Mouse (Mus musculus) C2C12 (cell line): Measurements from ENCODE around the gene Fbxo31. TPM values are rescaled to one million over a fixed set of nuclear protein-coding genes. Genes with fewer than 3 reads are reported as not detected.

Experiments
- H3K27me3 ChIP-seq: one replicate; pipeline ENCODE4 v1.6.1; 2011; ENCODE audit not compliant: control insufficient read depth, insufficient read depth, insufficient read length
- H3K36me3 ChIP-seq: one replicate; pipeline ENCODE4 v1.6.1; 2011; ENCODE audit not compliant: control insufficient read depth, insufficient read depth
- H3K4me3 ChIP-seq: one replicate; pipeline ENCODE4 v1.5.1; 2011; ENCODE audit warnings: mild to moderate bottlenecking, control low read depth; ENCODE audit not compliant: poor library complexity, insufficient read depth, severe bottlenecking
- H3K79me2 ChIP-seq: one replicate; pipeline ENCODE4 v1.6.1; 2011; ENCODE audit not compliant: control insufficient read depth, insufficient read depth
- H3K79me3 ChIP-seq: one replicate; pipeline ENCODE4 v1.6.1; 2011; ENCODE audit warnings: low read depth, control low read depth
- H3ac ChIP-seq: one replicate; pipeline ENCODE3; 2011; ENCODE audit warnings: low read depth; ENCODE audit not compliant: control insufficient read depth, insufficient read length
- CEBPB ChIP-seq: IDR thresholded peaks from one replicate; pipeline ENCODE4 v1.6.1; 2011; ENCODE audit warnings: low read depth, mild to moderate bottlenecking, control low read depth, moderate library complexity
- CTCF ChIP-seq: IDR thresholded peaks from one replicate; pipeline ENCODE4 v1.5.1; 2011; ENCODE audit not compliant: control insufficient read depth, insufficient read depth, insufficient read length
- FOSL1 ChIP-seq: IDR thresholded peaks from one replicate; pipeline ENCODE4 v1.8.0; 2011; ENCODE audit warnings: mild to moderate bottlenecking, low read length; ENCODE audit not compliant: poor library complexity, insufficient read depth, severe bottlenecking
- MAX ChIP-seq: IDR thresholded peaks from one replicate; pipeline ENCODE4 v1.6.1; 2011; ENCODE audit warnings: mild to moderate bottlenecking, control low read depth
- MYOD1 ChIP-seq: IDR thresholded peaks from one replicate; pipeline ENCODE4 v1.6.1; 2011; ENCODE audit warnings: low read depth; ENCODE audit not compliant: control insufficient read depth, insufficient read length
- MYOG ChIP-seq: IDR thresholded peaks from one replicate; pipeline ENCODE4 v1.6.1; 2011; ENCODE audit not compliant: control insufficient read depth, insufficient read length; ENCODE audit errors: extremely low read depth
- USF1 ChIP-seq: IDR thresholded peaks from one replicate; pipeline ENCODE4 v1.6.1; 2011; ENCODE audit warnings: low read depth, mild to moderate bottlenecking, control low read depth, moderate library complexity
- long read RNA-seq, 2 experiments: library from polyadenylated mRNA; unstranded; transcript quantifications; one replicate each; pipeline ENCODE4 v2.0.0; 2019 to 2020
- polyA plus RNA-seq: library from polyadenylated mRNA; unstranded; fragments of >200 nt; fragmentation: generic; extraction: Trizol; gene quantifications from one replicate; pipeline ENCODE4 v1.2.1, GENCODE M21; 2012; ENCODE audit warnings: missing spikeins

Gene Fbxo31
- polyA plus RNA-seq, result 9.4 TPM
- long read RNA-seq, experiment 1, full-length matches to known transcripts, result 13 of 27 reads
- long read RNA-seq, experiment 1, partial matches to known transcripts, result 8 of 27 reads
- long read RNA-seq, experiment 1, other reads (novel, unspliced or antisense), result 6 of 27 reads
- long read RNA-seq, experiment 2, full-length matches to known transcripts, result 52 of 77 reads
- long read RNA-seq, experiment 2, partial matches to known transcripts, result 1 of 77 reads
- long read RNA-seq, experiment 2, other reads (novel, unspliced or antisense), result 24 of 77 reads

- H3ac ChIP-seq, result peak within 1 kb of the TSS; percentile 97
- peak within 1 kb of the TSS; percentile 65 for H3K4me3 ChIP-seq
- H3K27me3 ChIP-seq, result no peaks in the 10 kb centered on the region
- H3K79me2 ChIP-seq, result peaks cover 41% of the 10 kb centered on the region
- no peaks in the 10 kb centered on the region for H3K36me3 ChIP-seq
- TF ChIP-seq CEBPB (no peak), MAX (peak; percentile 50)
- peaks cover 15% of the 10 kb centered on the region for H3K79me3 ChIP-seq
Measured at GRCm38 (mm10) chr8:121578676-121579451, at the start of gene Fbxo31. Gene Fbxo31, minus strand, starts transcription at chr8:121578806.

- H3K79me3 ChIP-seq, result peaks cover 61% of the 10 kb centered on the region
- H3K4me3 ChIP-seq, result no peak overlapping the region
- peaks cover 100% of the 10 kb centered on the region for H3K79me2 ChIP-seq
- no peaks in the 10 kb centered on the region for H3K27me3 ChIP-seq
- H3K36me3 ChIP-seq, result peaks cover 27% of the 10 kb centered on the region
- TF ChIP-seq MAX (no peak), FOSL1 (no peak)
- no peak overlapping the region for H3ac ChIP-seq
Measured at GRCm38 (mm10) chr8:121623043-121623442, 44.4 kb upstream of the Fbxo31 start.

- H3K36me3 ChIP-seq, result peaks cover 27% of the 10 kb centered on the region
Measured at GRCm38 (mm10) chr8:121621879-121622278, 43.3 kb upstream of the Fbxo31 start.

GRCm38 (mm10) chr8:121620801-121621516, 42.4 kb upstream of the Fbxo31 start:
- peaks cover 55% of the 10 kb centered on the region for H3K79me3 ChIP-seq
- H3K4me3 ChIP-seq, result no peak overlapping the region
- no peak overlapping the region for H3ac ChIP-seq
- H3K36me3 ChIP-seq, result peaks cover 27% of the 10 kb centered on the region
- H3K27me3 ChIP-seq, result no peaks in the 10 kb centered on the region
- H3K79me2 ChIP-seq, result peaks cover 100% of the 10 kb centered on the region
- no peak for TF ChIP-seq MAX
- TF ChIP-seq CTCF, result no peak
- no peak for TF ChIP-seq USF1
- no peak for TF ChIP-seq MYOD1
- no peak for TF ChIP-seq CEBPB
- TF ChIP-seq MYOG, result no peak
- no peak for TF ChIP-seq FOSL1

More at GRCm38 (mm10) chr8:121621879-121622278, 43.3 kb upstream of the Fbxo31 start:
- Histone ChIP-seq H3ac (no peak overlapping the region), H3K4me3 (no peak overlapping the region), H3K79me3 (peaks cover 59% of the 10 kb centered on the region), H3K79me2 (peaks cover 100% of the 10 kb centered on the region), H3K27me3 (no peaks in the 10 kb centered on the region)
- TF ChIP-seq MAX (no peak), MYOG (no peak), USF1 (no peak), CEBPB (no peak), CTCF (no peak), FOSL1 (no peak)

- peaks cover 30% of the 10 kb centered on the region for H3K36me3 ChIP-seq
- peaks cover 59% of the 10 kb centered on the region for H3K79me3 ChIP-seq
- H3K79me2 ChIP-seq, result peaks cover 100% of the 10 kb centered on the region
- H3K4me3 ChIP-seq, result no peak overlapping the region
- H3K27me3 ChIP-seq, result no peaks in the 10 kb centered on the region
- TF ChIP-seq MAX (no peak), CTCF (no peak), USF1 (no peak), MYOD1 (no peak), FOSL1 (no peak), MYOG (no peak), CEBPB (no peak)
- no peak overlapping the region for H3ac ChIP-seq
Measured at GRCm38 (mm10) chr8:121619401-121619995, 40.9 kb upstream of the Fbxo31 start.
